Mouse (Mus musculus) neural tube, embryonic 14.5 days (tissue): ENCODE data around the gene Pak2. TPM values are rescaled to one million over a fixed set of nuclear protein-coding genes. Genes with fewer than 3 reads are reported as not detected.
"Not testable (repeated sequence)": the region's sequence is repeated elsewhere in the genome, so short reads cannot be mapped to it uniquely, and the experiment has no call there.

ENCODE experiments used
- ATAC-seq: fragments of 200-750 bp; cut with Nextera tagmentation; 2 replicates; pipeline ENCODE4 v1.8.0; 2017; ENCODE audit warnings: low read depth, mild to moderate bottlenecking, moderate TSS enrichment, moderate library complexity
- H3K27ac ChIP-seq: fragments of 300-500 bp; sonication (generic); 2 replicates; pipeline ENCODE4 v1.5.1; 2014; ENCODE audit warnings: low read depth, mild to moderate bottlenecking, control low read depth, low read length, moderate library complexity, mixed read lengths
- H3K27me3 ChIP-seq: fragments of 300-500 bp; sonication (generic); 2 replicates; pipeline ENCODE4 v1.6.1; 2014; ENCODE audit warnings: low read length; ENCODE audit not compliant: control insufficient read depth, insufficient read depth
- H3K36me3 ChIP-seq: fragments of 300-500 bp; sonication (generic); 2 replicates; pipeline ENCODE4 v1.6.1; 2014; ENCODE audit warnings: low read length, mixed read lengths; ENCODE audit not compliant: control insufficient read depth, insufficient read depth
- H3K4me1 ChIP-seq: fragments of 300-500 bp; sonication (generic); 2 replicates; pipeline ENCODE4 v1.6.1; 2014; ENCODE audit warnings: low read length; ENCODE audit not compliant: control insufficient read depth, insufficient read depth
- H3K4me2 ChIP-seq: fragments of 300-500 bp; sonication (generic); 2 replicates; pipeline ENCODE4 v1.6.1; 2014; ENCODE audit warnings: mild to moderate bottlenecking, low read depth, low read length, control low read depth
- H3K4me3 ChIP-seq: fragments of 300-500 bp; sonication (generic); 2 replicates; pipeline ENCODE4 v1.5.1; 2014; ENCODE audit warnings: low read depth, low read length, control low read depth, mixed read lengths
- H3K9ac ChIP-seq: fragments of 300-500 bp; sonication (generic); replicated peaks from 2 replicates; pipeline ENCODE4 v1.6.1; 2014; ENCODE audit warnings: low read depth, mild to moderate bottlenecking, control low read depth, low read length, mixed read lengths
- H3K9me3 ChIP-seq: fragments of 300-500 bp; sonication (generic); 2 replicates; pipeline ENCODE4 v1.6.1; 2016; ENCODE audit warnings: low read length; ENCODE audit not compliant: control insufficient read depth
- WGBS: fragments of 180-500 bp; shearing (Covaris S2); extraction: QIAGEN DNeasy Blood & Tissue Kit; methylation state at CpG from one replicate; pipeline ENCODE4 v1.1.7; 2014; 5-methylcytosine and 5-hydroxymethylcytosine counted together
- polyA plus RNA-seq: library from polyadenylated mRNA; unstranded; fragments of >200 nt; fragmentation: Nextera tagmentation; extraction: Ambion mirVana; gene quantifications from 2 replicates; pipeline ENCODE4 v1.2.1, GENCODE M21; 2014

Gene Pak2
- polyA plus RNA-seq, 1 experiment from 2014 or later: 28.1 TPM

- WGBS: 54% methylated on average over 1 of the region's 1 CpGs
- Histone ChIP-seq H3K4me1 (peaks cover 17% of the 10 kb centered on the region; the same call in 1 of the 2 replicates), H3K4me2 (no peak overlapping the region), H3K36me3 (no peaks in the 10 kb centered on the region), H3K9me3 (no peaks in the 10 kb centered on the region), H3K27ac (no peak overlapping the region), H3K27me3 (no peaks in the 10 kb centered on the region), H3K9ac (no peak overlapping the region), H3K4me3 (no peak overlapping the region)
- ATAC-seq: no peak
Observed at GRCm38 (mm10) chr16:32075762-32076161, 3.4 kb downstream of the Pak2 start.

DNA sequence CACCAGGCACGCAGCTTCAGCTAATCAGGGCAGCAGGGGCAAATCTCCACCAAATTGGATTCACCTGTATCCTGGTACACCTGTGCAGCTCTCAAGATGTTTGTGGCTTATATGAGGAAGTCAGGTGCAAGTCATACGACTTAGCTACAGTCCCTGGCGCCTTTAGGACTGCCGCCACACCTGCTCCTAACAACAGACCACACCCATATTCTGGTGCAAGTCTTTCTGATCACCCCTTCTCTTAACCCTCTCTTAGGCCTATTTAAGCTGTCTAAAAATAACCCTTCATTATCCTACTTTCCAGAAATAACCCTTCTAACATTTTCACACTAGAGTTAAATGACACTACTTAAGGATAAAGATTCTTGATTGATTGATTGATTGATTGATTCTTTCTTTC is 9.1 kb downstream of the Pak2 start:
- not testable (repeated sequence) for H3K9me3 ChIP-seq, H3K4me2 ChIP-seq, H3K4me1 ChIP-seq, ATAC-seq, H3K36me3 ChIP-seq, H3K27me3 ChIP-seq, H3K27ac ChIP-seq, H3K9ac ChIP-seq, H3K4me3 ChIP-seq
- 90% methylated on average over 4 of the region's 4 CpGs for WGBS

DNA sequence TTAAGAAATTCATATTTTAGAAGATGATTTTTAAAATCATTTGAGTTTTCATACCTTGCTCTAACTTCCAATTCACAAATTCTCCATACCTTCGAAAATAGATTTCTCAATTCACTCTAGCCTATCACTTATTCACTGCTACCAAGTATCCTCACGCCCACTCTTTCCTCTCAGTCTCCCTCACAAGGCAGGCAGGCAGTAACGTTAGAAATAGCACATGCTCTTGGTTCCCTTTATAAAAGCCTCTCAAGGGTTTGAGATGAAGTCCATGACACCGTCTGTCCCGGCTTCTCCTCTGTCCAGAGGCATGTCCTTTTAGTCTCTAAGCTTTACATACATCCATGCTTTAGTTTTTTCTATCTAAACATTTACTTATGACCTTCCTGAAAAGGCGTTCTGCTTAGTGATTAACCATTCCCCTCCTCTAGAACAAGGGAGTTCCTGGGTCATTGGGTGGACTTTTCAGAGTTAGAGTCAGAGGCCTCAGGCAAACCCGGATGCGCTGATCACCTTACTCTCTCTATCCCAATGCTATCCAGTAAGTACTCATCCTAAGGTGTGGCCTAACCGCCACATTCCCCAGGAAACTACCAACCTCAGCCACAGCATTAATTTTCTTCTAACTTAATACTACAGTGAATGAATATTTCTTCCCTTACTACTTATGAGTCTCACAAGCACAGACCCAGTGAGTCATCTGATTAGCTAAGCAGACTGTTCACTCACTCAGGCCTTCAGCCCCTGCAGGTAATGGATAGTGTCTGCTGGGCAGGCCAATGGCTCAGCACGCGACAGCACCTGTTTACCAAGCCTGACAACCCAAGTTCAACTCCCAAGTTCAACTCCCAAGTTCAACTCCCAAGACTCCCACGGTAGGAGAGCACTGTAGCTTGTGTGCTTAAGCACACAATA is 10.5 kb downstream of the Pak2 start:
- Histone ChIP-seq H3K9me3 (no peaks in the 10 kb centered on the region), H3K4me3 (no peak overlapping the region), H3K4me1 (no peaks in the 10 kb centered on the region), H3K9ac (no peak overlapping the region), H3K27ac (no peak overlapping the region), H3K27me3 (no peaks in the 10 kb centered on the region), H3K36me3 (no peaks in the 10 kb centered on the region; the same call in 1 of the 2 replicates), H3K4me2 (no peak overlapping the region)
- WGBS: 85% methylated on average over 12 of the region's 12 CpGs
- ATAC-seq: no peak

GRCm38 (mm10) chr16:32066899-32067298 is 12.2 kb downstream of the Pak2 start:
- Histone ChIP-seq H3K4me1 (no peaks in the 10 kb centered on the region), H3K9me3 (no peaks in the 10 kb centered on the region), H3K27me3 (no peaks in the 10 kb centered on the region), H3K36me3 (no peaks in the 10 kb centered on the region; the same call in 1 of the 2 replicates), H3K27ac (no peak overlapping the region), H3K4me2 (no peak overlapping the region), H3K4me3 (no peak overlapping the region), H3K9ac (no peak overlapping the region)
- no peak for ATAC-seq
- 100% methylated on average over 1 of the region's 1 CpGs for WGBS

GRCm38 (mm10) chr16:32063900-32064299 is 15.2 kb downstream of the Pak2 start:
- H3K4me3 ChIP-seq: no peak overlapping the region
- no peaks in the 10 kb centered on the region for H3K27me3 ChIP-seq
- ATAC-seq: no peak
- no peak overlapping the region for H3K9ac ChIP-seq
- WGBS: 86% methylated on average over 7 of the region's 7 CpGs
- H3K27ac ChIP-seq: no peak overlapping the region
- no peak overlapping the region for H3K4me2 ChIP-seq
- no peaks in the 10 kb centered on the region; the same call in 1 of the 2 replicates for H3K36me3 ChIP-seq
- no peaks in the 10 kb centered on the region for H3K4me1 ChIP-seq
- H3K9me3 ChIP-seq: no peaks in the 10 kb centered on the region

DNA sequence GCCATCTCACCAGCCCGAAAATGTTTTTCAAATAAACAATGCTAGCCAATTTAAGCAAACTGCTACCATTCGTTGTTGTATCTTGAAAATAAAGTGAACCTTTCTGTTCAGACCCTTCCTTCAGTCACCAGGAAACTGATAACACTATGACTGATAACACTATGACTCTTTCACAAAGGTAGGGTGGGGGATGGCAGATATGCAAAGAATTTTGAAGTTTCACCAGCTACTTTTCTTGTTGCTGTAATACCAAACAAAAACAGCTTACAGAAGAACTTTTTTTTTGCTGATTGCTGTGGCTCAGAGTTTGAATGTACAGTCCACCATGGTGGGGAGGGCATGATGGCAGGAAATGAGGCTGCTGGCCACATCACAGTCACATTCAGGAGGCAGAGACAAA is 16.9 kb downstream of the Pak2 start:
- Histone ChIP-seq H3K36me3 (no peaks in the 10 kb centered on the region), H3K9me3 (no peaks in the 10 kb centered on the region), H3K27ac (no peak overlapping the region), H3K27me3 (no peaks in the 10 kb centered on the region), H3K4me2 (no peak overlapping the region), H3K4me3 (no peak overlapping the region), H3K4me1 (no peaks in the 10 kb centered on the region), H3K9ac (no peak overlapping the region)
- 92% methylated on average over 2 of the region's 2 CpGs for WGBS
- ATAC-seq: no peak

DNA sequence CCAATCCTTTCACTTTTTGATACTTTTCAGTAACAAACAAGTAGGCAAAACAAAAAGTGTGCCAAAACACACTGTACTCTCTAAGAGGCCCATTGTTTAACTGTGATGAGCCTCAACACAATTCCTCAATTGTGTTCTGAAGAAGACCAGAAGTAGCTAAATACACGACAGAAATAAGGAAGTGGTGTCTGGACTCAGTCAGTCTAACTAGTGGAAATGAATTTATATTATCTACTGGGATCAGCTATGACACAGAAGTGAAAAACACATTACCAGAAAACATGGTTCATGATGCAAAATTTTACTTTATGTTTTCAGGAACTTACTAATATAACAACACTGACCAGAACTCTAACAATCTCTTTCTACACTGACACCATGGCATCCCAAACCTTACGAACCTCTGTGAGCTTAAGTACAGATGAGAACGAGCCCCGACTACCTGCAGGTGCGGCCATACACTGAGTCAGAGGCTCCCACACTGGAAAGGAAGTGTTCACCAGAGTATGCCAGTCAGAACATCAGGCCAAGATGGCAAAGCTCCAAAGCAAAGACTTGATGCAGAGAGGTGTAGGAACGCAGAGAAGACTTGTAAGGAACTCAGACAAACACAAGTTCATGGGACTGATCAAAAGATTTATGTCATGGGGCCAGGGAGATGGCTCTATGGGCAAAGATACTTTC is 19.2 kb downstream of the Pak2 start:
- WGBS: 79% methylated on average over 6 of the region's 6 CpGs
- Histone ChIP-seq H3K4me3 (no peak overlapping the region), H3K9ac (no peak overlapping the region), H3K27ac (no peak overlapping the region), H3K27me3 (no peaks in the 10 kb centered on the region), H3K9me3 (no peaks in the 10 kb centered on the region), H3K4me2 (no peak overlapping the region), H3K36me3 (no peaks in the 10 kb centered on the region), H3K4me1 (no peaks in the 10 kb centered on the region)
- ATAC-seq: no peak

DNA sequence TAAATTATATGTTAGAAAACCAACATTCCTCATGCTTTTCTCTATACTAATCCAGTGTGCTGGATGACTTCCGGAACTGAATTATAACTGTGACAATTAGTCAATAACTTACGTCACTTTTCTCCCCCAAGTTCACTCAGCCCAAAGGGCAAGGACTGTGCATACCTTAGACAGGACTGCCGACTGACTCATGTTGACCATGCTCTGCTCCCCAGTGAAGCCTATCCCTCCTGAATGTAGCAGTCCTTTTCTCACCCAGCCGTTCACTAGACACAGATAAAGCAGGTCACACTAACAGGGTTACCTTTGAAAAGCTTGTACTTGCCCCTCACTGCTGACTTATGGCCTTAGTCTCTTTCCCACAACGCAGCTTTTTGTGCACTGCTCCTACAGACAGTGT is 20.3 kb downstream of the Pak2 start:
- Histone ChIP-seq H3K9me3 (no peaks in the 10 kb centered on the region), H3K9ac (no peak overlapping the region), H3K36me3 (no peaks in the 10 kb centered on the region), H3K4me3 (no peak overlapping the region), H3K27me3 (no peaks in the 10 kb centered on the region), H3K4me2 (no peak overlapping the region), H3K4me1 (no peaks in the 10 kb centered on the region), H3K27ac (no peak overlapping the region)
- ATAC-seq: no peak
- WGBS: 84% methylated on average over 5 of the region's 5 CpGs

GRCm38 (mm10) chr16:32042367-32042766 is 36.8 kb downstream of the Pak2 start:
- no peaks in the 10 kb centered on the region for H3K27me3 ChIP-seq
- no peak overlapping the region for H3K4me2 ChIP-seq
- 93% methylated on average over 4 of the region's 4 CpGs for WGBS
- no peak overlapping the region for H3K9ac ChIP-seq
- peaks cover 37% of the 10 kb centered on the region for H3K36me3 ChIP-seq
- ATAC-seq: no peak
- no peak overlapping the region for H3K27ac ChIP-seq
- H3K4me3 ChIP-seq: no peak overlapping the region
- H3K9me3 ChIP-seq: no peaks in the 10 kb centered on the region
- H3K4me1 ChIP-seq: no peaks in the 10 kb centered on the region
